Mouse (Mus musculus) left cerebral cortex, adult 2 months (tissue): ENCODE data around the gene Sycn. TPM values are rescaled to one million over a fixed set of nuclear protein-coding genes. Genes with fewer than 3 reads are reported as not detected.
"Not testable (repeated sequence)": the region's sequence is repeated elsewhere in the genome, so short reads cannot be mapped to it uniquely, and the experiment has no call there.

Source experiments
- DNase-seq, 2 experiments: peaks; one replicate each; pipeline ENCODE4 v3.0.0; 2021 to 2022; ENCODE audit warnings: low spot score in 2 of 2, mixed read lengths in 1 of 2; ENCODE audit errors: extremely low spot score in 1 of 2
- H3K27ac ChIP-seq: fragments of 200-600 bp; 2 replicates; pipeline ENCODE4 v1.8.1; 2022
- H3K4me3 ChIP-seq: fragments of 200-600 bp; 2 replicates; pipeline ENCODE4 v1.8.1; 2022
- CTCF ChIP-seq: fragments of 200-600 bp; IDR thresholded peaks from 2 replicates; pipeline ENCODE4 v1.8.1; 2022; ENCODE audit warnings: antibody characterized with exemption, mild to moderate bottlenecking, moderate library complexity
- intact Hi-C: fragments of 180-260 bp; cut with DNase I; formaldehyde crosslinking; loops from one replicate; pipeline ENCODE4 v1.15.1; 2025
- long read RNA-seq, 2 experiments: library from polyadenylated mRNA; stranded (forward); transcript quantifications; one replicate each; pipeline ENCODE4 v2.0.0; 2021; ENCODE audit warnings: borderline mapping rate in 2 of 2
- total RNA-seq, 2 experiments: library from RNA; stranded (reverse); gene quantifications; 2 replicates each; pipeline ENCODE4 v1.2.3; 2021

Gene Sycn
- not detected for total RNA-seq
- long read RNA-seq, experiment 1 = 0 reads
- long read RNA-seq, experiment 2 = 0 reads

DNA sequence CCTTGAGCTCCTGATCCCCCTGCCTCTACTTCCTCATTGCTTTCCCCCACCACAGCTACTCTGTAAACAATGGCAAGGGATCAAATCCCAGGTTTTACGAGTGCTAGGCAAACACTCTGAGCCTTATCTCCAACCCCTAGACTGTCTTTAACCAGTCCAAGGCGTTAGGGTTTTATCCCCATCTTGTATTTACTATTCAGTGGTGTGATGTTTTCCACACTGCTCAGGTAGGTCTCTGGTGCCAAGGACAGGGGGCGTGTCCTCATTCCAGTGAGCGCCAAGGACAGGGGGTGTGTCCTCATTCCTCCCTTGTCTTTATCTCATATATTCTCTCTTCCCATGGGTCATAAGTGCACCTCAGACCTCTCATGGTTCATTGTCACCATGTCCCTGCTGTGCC, at the start of gene Sycn:
Gene Sycn (plus strand): TSS at position 360 of the 400 bp plus-strand sequence.
- intact Hi-C loops = no loop called here

DNA sequence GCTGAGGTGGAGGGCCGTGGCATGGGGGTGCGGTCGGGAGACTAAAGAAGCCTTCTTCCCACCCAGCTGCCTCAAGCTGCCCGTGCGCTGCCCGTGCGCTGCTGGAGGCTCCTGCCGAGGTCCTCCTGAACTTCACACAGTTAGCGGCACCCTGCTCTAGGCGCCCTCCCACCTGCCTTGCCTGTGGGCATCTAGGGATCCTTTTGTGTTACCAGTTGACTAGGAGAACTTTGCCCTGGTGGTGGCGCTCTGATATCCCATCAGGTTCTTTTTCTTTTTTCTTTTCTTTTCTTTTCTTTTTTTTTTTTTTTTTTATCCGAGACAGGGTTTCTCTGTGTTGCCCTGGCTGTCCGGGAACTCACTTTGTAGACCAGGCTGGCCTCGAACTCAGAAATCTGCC, 49.8 kb upstream of the Sycn start:
- Histone ChIP-seq H3K27ac (no peak overlapping the region), H3K4me3 (no peak overlapping the region)
- TF ChIP-seq CTCF = no peak
- intact Hi-C loops = loop anchor here (5.0 kb wide), 2 partner anchors 36 to 111 kb away; no protein-coding TSS in a partner anchor
- no peak for DNase-seq

More for the DNA sequence above, at the start of gene Sycn:
- no peak for DNase-seq
- no peak within 1 kb of the TSS for H3K4me3 ChIP-seq
- no peak within 1 kb of the TSS for H3K27ac ChIP-seq
- TF ChIP-seq CTCF = no peak

DNA sequence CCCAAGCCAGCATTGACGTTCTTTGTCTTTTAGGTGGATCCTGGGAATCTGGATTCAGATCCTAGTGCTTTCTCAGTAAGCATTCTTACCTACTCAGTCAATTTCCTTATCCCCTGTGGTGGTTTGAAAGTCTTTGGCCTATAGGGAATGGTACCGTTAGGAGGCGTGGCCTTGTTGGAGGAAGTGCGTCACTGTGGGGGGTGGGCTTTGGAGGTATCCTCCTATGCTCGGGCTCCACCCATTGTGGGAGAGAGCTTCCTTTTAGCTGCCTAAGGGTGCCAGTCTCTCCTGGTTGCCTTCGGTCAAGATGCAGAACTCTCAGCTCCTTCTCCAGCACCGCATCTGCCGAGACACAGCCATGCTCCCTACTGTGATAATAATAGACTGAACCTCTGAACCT, 48.4 kb upstream of the Sycn start:
- TF ChIP-seq CTCF = no peak
- DNase-seq = no peak
- Histone ChIP-seq H3K27ac (no peak overlapping the region), H3K4me3 (no peak overlapping the region)
- intact Hi-C loops = loop anchor here (5.0 kb wide), 2 partner anchors 35 to 110 kb away; no protein-coding TSS in a partner anchor

DNA sequence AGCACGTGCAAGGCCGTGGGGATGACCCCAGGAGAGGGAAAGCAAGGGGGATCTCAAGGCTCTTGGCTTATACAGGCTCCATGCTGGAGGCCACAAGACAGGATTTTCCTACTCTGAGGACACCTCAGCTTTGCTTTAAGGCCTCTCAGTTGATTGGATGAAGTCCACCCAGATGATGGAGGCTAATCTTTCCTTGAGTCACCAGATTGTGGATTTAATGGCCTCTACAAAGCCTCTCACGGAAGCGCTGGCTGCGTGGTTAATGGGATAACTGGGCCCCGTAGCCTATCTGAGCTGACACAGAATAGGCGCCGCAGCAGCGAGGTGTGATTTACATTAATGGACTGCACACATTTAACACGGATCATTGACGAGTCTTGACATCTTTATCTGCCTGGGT, 45.3 kb upstream of the Sycn start:
- Histone ChIP-seq H3K4me3 (no peak overlapping the region), H3K27ac (no peak overlapping the region)
- intact Hi-C loops = no loop called here
- TF ChIP-seq CTCF = no peak
- no peak for DNase-seq

DNA sequence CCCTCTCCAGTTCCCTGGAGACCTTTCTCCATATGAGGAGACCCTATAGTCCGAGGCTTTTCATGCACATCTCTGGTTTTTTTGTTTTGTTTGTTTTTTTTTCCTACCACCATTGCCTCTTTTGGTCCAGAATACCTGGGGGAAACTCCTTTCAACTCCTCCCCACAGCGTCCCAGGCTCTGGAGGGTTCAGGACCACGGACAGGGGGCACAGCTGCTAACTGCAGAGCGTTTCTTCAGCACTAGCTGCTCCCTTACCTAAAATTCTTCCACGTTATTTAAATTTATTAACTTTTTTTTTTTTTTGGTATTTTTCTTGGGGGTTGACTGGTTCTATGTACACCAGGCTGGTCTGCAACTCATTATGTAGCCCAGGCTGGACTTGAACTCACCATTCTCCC, 35.1 kb upstream of the Sycn start:
- TF ChIP-seq CTCF = no peak
- Histone ChIP-seq H3K27ac (no peak overlapping the region), H3K4me3 (no peak overlapping the region)
- intact Hi-C loops = no loop called here
- DNase-seq = no peak

DNA sequence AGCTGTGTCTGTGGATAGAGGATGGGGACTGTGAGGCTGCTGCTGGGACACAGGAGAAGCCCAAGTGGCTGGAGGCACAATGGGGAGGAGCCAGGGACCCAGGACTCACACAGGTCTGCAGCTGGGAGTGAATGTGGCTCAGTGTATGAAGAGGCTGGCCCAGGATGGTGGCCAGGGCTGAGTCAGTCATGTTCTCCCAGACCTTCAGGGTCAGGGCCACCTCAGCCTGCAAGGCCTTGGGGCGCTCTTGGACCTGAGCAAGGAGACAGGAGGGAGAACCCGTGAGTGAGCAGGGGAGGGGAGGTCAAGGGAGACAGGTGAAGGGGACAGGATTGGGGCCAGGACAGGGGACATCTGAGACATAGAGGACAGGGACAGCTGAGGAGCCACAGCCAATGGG, 31.6 kb upstream of the Sycn start:
- DNase-seq, H3K27ac ChIP-seq, H3K4me3 ChIP-seq: not testable (repeated sequence)
- intact Hi-C loops = loop anchor here (1.0 kb wide), 1 partner anchor 13 kb away; the partner anchor contains the start of gene Ifnl3

DNA sequence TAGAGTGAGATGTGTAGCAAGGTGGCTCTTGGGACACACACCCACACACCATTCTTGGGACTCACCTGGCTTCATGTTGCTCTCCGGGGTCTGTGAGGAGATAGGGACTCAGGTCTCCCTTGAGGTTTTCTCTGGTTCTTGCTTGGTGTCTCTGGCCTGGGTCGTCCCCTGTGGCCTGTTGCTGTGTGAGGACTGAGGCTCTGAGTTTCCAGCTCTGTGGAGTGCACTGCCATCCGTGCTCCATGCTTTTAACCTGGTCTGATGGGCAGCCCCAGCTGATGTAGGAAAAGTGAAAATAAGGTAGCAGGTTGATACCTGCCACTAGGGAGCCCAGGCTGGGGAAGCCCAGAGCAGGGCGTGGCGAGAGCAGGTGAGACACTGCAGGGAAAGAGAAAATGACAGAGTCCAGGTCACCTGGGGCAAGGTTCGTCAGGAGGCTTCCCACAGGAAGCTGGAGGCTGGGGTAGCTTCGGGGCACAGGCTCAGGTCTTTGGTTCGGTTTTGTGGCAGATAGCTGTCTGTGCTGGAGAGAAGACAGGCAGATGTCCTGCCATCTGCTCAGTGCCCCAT, 30.2 kb upstream of the Sycn start, which contains the start of gene Ifnl2:
Gene Ifnl2 (minus strand): TSS at position 51 of the 570 bp plus-strand sequence.
- intact Hi-C loops, DNase-seq, H3K4me3 ChIP-seq, H3K27ac ChIP-seq: not testable (repeated sequence)

DNA sequence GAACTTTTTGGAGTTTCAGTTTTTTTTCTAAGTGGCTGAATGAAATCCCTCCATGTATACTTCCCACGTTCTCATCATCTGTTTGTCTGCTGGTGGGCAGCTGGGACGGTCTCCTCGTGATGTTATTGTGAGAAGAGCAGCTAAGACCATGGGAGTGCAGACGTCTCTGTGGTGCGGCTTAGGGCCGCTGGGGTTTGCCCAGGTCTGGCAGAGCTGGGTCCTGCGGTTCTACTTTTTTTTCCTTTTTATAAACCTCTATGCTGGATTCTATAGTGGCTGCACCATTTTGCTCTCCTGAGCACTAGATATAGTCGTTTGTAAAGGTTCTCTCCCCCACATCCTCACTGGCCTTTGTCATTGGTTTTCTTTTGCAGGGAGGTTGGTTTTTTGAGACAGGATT, 29.2 kb upstream of the Sycn start:
- no peak overlapping the region for H3K27ac ChIP-seq
- no peak for TF ChIP-seq CTCF
- H3K4me3 ChIP-seq = no peak overlapping the region
- intact Hi-C loops = no loop called here
- DNase-seq = no peak

DNA sequence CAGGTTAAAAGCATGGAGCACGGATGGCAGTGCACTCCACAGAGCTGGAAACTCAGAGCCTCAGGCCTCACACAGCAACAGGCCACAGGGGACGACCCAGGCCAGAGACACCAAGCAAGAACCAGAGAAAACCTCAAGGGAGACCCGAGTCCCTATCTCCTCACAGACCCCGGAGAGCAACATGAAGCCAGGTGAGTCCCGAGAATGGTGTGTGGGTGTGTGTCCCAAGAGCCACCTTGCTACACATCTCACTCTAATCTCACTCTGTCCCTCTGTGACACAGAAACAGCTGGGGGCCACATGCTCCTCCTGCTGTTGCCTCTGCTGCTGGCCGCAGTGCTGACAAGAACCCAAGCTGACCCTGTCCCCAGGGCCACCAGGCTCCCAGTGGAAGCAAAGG, 18.1 kb upstream of the Sycn start, which contains the start of gene Ifnl3:
Gene Ifnl3 (plus strand): TSS at position 301 of the 400 bp plus-strand sequence.
- intact Hi-C loops = loop anchor here (1.0 kb wide), 1 partner anchor 13 kb away; no protein-coding TSS in a partner anchor

DNA sequence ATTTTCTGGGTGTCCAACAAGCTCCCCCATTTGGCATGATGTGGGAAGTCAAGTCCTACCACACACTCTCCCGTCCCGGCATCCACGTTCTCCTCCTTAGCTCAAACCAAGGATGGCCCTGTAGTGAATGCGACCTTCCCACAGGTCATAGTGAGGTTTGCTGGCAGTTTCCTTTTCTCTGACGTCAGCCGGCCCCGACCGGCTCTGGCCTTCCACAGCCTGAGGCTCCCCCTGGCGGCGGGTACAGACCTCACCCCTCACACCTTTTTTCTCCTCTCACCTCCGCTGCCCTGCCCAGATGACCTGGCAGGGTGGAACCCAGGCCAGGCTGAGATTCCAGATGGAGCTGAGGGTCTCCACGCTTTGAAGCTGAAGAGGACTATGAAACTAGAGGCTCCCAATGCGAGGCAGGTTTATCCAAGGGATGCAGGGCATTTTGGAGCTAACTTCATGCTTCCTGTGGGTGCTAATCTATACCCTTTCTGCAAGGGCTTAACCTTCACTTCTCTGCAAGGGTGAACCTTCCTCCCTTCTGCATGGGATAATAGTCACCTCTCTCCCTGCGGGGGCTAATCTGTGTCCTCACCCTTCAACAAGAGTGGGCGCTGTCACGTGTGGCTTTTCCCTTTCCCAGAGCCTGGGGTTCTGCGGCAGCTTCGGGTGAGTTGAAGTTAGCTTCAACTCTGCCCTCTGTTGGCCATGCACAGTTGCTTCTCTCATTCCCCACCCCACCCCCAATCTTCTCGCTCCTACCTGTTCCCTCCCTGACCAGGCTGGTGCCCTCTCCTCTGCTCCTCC, 12.6 kb upstream of the Sycn start:
- no peak overlapping the region for H3K4me3 ChIP-seq
- peak; percentile 79 for TF ChIP-seq CTCF
- intact Hi-C loops = loop anchor here (1.0 to 5.0 kb wide), 3 partner anchors 36 to 82 kb away; no protein-coding TSS in a partner anchor
- peak; percentile 61 to 67 for DNase-seq
- no peak overlapping the region for H3K27ac ChIP-seq

More for the DNA sequence above, 18.1 kb upstream of the Sycn start, which contains the start of gene Ifnl3:
- H3K27ac ChIP-seq, H3K4me3 ChIP-seq, DNase-seq: not testable (repeated sequence)

DNA sequence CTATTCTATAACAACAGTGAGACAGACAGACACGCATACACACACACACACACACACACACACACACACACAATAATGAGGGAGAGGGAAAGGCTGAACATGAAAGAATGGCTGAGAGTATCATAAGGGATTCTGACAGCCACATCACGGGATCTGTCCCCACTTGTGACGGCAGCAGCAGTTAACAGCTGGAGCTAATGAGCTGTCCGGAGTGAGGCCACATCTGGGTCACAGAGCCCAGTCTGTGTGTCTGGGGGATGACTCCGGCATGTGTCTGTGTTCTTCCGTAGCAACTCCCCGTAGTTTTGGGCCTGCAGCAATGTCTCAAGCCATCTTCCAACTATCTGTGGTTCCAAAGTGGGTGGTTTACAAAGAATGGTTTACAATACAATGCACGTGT, 8.7 kb upstream of the Sycn start:
- no peak overlapping the region for H3K4me3 ChIP-seq
- no peak for TF ChIP-seq CTCF
- intact Hi-C loops = no loop called here
- no peak overlapping the region for H3K27ac ChIP-seq
- DNase-seq = no peak

DNA sequence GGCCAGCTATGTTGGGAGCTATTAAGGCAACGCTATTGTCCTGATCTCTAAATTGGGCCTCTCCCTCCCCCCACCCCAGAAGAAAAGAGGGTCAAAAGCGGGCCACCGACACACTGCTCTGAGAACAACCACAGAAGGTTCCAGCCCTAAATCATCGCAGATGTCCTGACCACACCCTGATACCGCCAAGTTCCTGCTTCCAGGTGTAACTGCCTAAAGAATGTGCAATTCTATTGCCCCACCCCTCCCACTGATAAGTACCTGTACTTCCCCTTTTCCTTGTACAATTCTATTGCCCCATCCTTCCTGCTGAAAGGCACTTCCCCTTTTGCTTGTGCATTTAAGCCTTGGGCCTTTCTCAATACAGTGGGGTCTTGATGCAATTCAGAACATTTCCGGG, 1.8 kb upstream of the Sycn start:
- H3K27ac ChIP-seq, intact Hi-C loops, H3K4me3 ChIP-seq, DNase-seq: not testable (repeated sequence)
